In genomic region chr1:165840548-165841230, GRCm38 (mm10) we compare ENCODE assay signal across 8 mouse cellular contexts. TPM values are rescaled to one million over a fixed set of nuclear protein-coding genes. Genes with fewer than 3 reads are reported as not detected.
DNase-seq lines count a peak whose midpoint lies in the region; ATAC-seq lines count a peak whose summit lies in the region.

No protein-coding gene starts in this region.

- peak overlapping the region; percentile 35 for H3K4me3 ChIP-seq in hindbrain, embryonic 13.5 days
- H3K4me3 ChIP-seq in midbrain, embryonic 10.5 days = peak overlapping the region; percentile 60

- peak overlapping the region; percentile 62 for H3K4me2 ChIP-seq in hindbrain, embryonic 13.5 days

- no peak overlapping the region for H3K27ac ChIP-seq in hindbrain, embryonic 13.5 days
- peak overlapping the region; percentile 88 for H3K27ac ChIP-seq in midbrain, embryonic 10.5 days (replicated peaks)

- peaks cover 69% of the 10 kb centered on the region for H3K4me1 ChIP-seq in hindbrain, embryonic 13.5 days (replicated peaks)
- H3K4me1 ChIP-seq in midbrain, embryonic 10.5 days = peaks cover 65% of the 10 kb centered on the region

- H3K9ac ChIP-seq in hindbrain, embryonic 13.5 days = peak overlapping the region; percentile 71

- no peaks in the 10 kb centered on the region for H3K9me3 ChIP-seq in hindbrain, embryonic 13.5 days
- H3K9me3 ChIP-seq in midbrain, embryonic 10.5 days (replicated peaks) = no peaks in the 10 kb centered on the region

- WGBS in hindbrain, embryonic 13.5 days = 12% methylated on average over 31 of the region's 31 CpGs
- 8% methylated on average over 31 of the region's 31 CpGs for WGBS in midbrain, embryonic 10.5 days

- 0 out of 2 replicates have a peak, but pooled peaks have one; percentile 5 for ATAC-seq in hindbrain, embryonic 13.5 days (ENCODE audit: low FRiP score)

- H3K36me3 ChIP-seq in hindbrain, embryonic 13.5 days = no peaks in the 10 kb centered on the region
- H3K36me3 ChIP-seq in midbrain, embryonic 10.5 days = no peaks in the 10 kb centered on the region

- peaks cover 61% of the 10 kb centered on the region for H3K27me3 ChIP-seq in hindbrain, embryonic 13.5 days
- H3K27me3 ChIP-seq in midbrain, embryonic 10.5 days (ENCODE audit: low read depth, poor library complexity, severe bottlenecking) = peaks cover 96% of the 10 kb centered on the region

- DNase-seq in adrenal gland, adult 2 months = peak; percentile 31
- no peak for DNase-seq in adrenal gland, adult 8-10 months
- peak; percentile 16 for DNase-seq in right cerebral cortex, postnatal 4 days
- DNase-seq in right cerebral cortex, postnatal 36 days (ENCODE audit: low spot score in 2 of 2) = no peak
- DNase-seq in midbrain, embryonic 10.5 days (ENCODE audit: low spot score) = peak; percentile 65
- peak; percentile 66 for DNase-seq in thymus, postnatal 14 days
- DNase-seq in gastrocnemius, adult 18-20 months (ENCODE audit: low spot score) = no peak

RNA-seq across cellular contexts. Expression of gene Cd247, which starts 52.2 kb away (rescaled TPM):
- under 1 TPM; 0.35 to 0.45 TPM for total RNA-seq in adrenal gland, adult 2 months (2021)
- 1.2 and 1.9 TPM in 2 replicates for polyA plus RNA-seq in adrenal gland, adult 2 months (2012; rRNA removed)
- under 1 TPM; 0.20 to 0.46 (median 0.43) TPM for total RNA-seq in adrenal gland, adult 8-10 months (2022)
- 0.60 and 1.5 TPM in 2 replicates for polyA plus RNA-seq in hindbrain, embryonic 13.5 days (2015; fragmentation: Nextera tagmentation; extraction: Ambion mirVana)
- polyA plus RNA-seq in midbrain, embryonic 10.5 days (2016; fragmentation: Nextera tagmentation; extraction: Ambion mirVana) = 1.6 and 2.7 TPM in 2 replicates
- under 1 TPM; 0.23 to 0.26 TPM for total RNA-seq in gastrocnemius, adult 18-20 months (2021)

Comparison
In these comparisons a context has a peak if more than half of its experiments do, and no peak if none do; other contexts are left out.
1. DNase-seq: peak in adrenal gland, adult 2 months (single experiment), right cerebral cortex, postnatal 4 days (single experiment), midbrain, embryonic 10.5 days (single experiment) and thymus, postnatal 14 days (single experiment); none in adrenal gland, adult 8-10 months (single experiment), right cerebral cortex, postnatal 36 days (0 of 2) and gastrocnemius, adult 18-20 months (single experiment).